Mouse (Mus musculus) layer of hippocampus, adult 2 months (tissue): Measurements from ENCODE around the gene Adam12. TPM values are rescaled to one million over a fixed set of nuclear protein-coding genes. Genes with fewer than 3 reads are reported as not detected.
A peak's percentile ranks its signal among the peaks of the same experiment; 100 is the strongest.

ENCODE experiments used
- DNase-seq, 2 experiments: peaks; one replicate each; pipeline ENCODE4 v3.0.0; 2022; ENCODE audit warnings: low spot score in 2 of 2
- H3K27ac ChIP-seq: fragments of 200-600 bp; 2 replicates; pipeline ENCODE4 v1.8.1; 2022
- H3K4me3 ChIP-seq: fragments of 200-600 bp; 2 replicates; pipeline ENCODE4 v1.8.1; 2022; ENCODE audit warnings: mild to moderate bottlenecking
- CTCF ChIP-seq: fragments of 200-600 bp; conservative IDR thresholded peaks from 2 replicates; pipeline ENCODE4 v1.8.1; 2022; ENCODE audit warnings: antibody characterized with exemption, mild to moderate bottlenecking, moderate library complexity
- total RNA-seq, 2 experiments: library from RNA; stranded (reverse); gene quantifications; 2 replicates each; pipeline ENCODE4 v1.2.3; 2021

Gene Adam12
- total RNA-seq, 2 experiments from 2014 or later = 7.8 to 9.0 TPM

- Histone ChIP-seq H3K4me3 (no peak overlapping the region), H3K27ac (no peak overlapping the region; the same call in 1 of the 2 replicates)
- no peak for TF ChIP-seq CTCF
- DNase-seq = no peak
Observed at GRCm38 (mm10) chr7:134028281-134028830, 203.6 kb downstream of the Adam12 start.

GRCm38 (mm10) chr7:134027020-134027415 lies 204.9 kb downstream of the Adam12 start:
- Histone ChIP-seq H3K27ac (peak overlapping the region; percentile 21; the same call in 1 of the 2 replicates), H3K4me3 (no peak overlapping the region)
- no peak for DNase-seq
- no peak for TF ChIP-seq CTCF

DNA sequence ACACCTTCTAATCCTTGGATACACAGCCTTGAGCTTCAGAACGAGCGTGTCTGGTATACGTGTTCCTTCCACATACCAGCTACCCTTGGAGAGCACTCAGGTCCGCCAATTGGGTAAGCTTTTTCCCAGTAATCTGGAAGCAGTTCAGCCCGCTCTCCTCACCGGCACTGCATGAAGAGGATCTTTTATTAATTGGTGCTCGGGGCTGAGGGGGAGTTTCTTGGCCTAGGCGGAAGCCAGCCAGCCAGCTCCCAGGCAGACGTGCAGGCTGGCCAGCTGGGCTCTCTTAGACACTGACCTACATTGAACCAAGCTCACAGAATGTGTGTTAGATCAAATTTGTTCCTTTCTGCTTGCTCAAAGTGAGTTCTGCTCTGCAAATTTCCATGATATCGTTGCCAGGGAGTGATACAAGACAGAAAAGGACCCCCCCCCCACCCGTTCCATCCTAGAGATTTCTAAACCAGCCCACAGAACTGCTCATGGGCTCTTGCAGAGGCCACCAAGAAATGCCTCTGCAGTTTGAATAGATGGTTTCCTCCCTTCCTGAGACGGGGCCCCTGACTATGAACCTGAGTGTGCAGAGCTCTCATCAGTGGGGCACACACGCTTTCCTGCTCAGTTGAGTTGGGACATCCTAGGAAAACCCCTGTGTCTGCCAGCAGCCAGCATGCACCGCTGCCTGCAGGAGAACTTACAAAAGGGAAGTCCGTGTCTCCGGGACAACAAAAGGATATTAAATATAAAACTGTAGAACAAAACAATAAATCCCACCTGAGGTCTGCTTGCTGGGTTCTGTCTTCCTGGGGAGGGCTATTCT lies 205.5 kb downstream of the Adam12 start:
- Histone ChIP-seq H3K4me3 (no peak overlapping the region), H3K27ac (peak overlapping the region; percentile 48; the same call in 1 of the 2 replicates)
- TF ChIP-seq CTCF = no peak
- DNase-seq = peak; percentile 45 to 67

DNA sequence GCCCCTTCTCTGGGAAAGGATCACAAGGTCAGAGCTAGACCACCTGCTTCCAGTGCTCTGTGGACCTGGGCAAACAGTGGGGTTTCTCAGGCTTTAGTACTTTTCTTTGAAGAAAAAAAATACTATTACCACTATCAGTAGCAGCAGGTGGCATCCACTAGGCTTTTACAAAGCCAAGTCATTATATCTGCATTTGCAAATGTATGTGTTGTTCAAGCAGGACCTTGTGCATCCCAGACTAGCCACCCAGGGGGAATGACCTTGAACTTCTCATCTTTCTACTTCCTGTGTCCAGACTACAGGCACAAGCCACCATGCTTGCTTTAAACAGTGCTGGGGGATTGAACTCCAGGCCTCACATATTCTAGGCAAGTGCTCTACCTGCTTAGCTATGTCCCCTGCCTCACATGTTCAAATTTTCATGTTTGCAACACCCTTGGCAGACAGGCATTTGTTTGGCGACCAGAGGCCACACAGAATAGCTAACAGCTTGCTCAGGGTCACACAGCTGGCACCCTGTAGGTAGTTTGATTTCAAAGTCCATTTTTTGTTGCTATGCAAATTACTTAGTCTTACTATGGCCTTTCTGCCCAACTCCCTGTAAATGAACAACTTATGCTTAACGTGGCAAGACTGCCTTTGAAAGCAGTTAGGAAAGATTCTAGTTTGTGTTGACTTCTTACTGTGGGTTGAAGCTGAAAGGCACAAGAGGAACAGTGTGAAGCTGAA lies 209.6 kb downstream of the Adam12 start:
- H3K4me3 ChIP-seq = no peak overlapping the region
- no peak for DNase-seq

GRCm38 (mm10) chr7:134015226-134015625 lies 216.7 kb downstream of the Adam12 start:
- no peak for TF ChIP-seq CTCF
- DNase-seq = no peak

More for the DNA sequence above, 209.6 kb downstream of the Adam12 start:
- no peak overlapping the region for H3K27ac ChIP-seq
- no peak for TF ChIP-seq CTCF

DNA sequence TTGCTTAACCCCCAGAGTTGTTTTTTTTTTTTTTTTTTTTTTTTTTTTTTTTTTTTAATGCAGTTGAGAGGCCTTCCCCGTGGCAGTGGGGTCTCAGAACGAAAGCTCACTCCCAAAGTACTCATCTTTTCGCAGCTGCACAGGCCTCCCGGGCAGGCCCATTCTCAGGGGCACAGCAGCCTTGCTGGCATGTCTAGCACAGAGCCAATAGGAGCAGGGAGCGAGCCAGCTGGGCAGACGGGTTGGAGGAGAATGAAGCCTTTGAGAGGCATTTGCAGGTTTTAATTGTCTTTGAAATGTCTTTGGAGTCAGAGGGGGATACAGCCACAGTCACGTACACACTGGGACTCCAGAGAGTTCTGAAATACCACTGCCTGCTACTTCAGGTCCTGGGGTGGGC lies 217.2 kb downstream of the Adam12 start:
- H3K27ac ChIP-seq = peak overlapping the region; percentile 18; the same call in 1 of the 2 replicates

More at GRCm38 (mm10) chr7:134015226-134015625, 216.7 kb downstream of the Adam12 start:
- Histone ChIP-seq H3K27ac (peak overlapping the region; percentile 18; the same call in 1 of the 2 replicates), H3K4me3 (no peak overlapping the region)

GRCm38 (mm10) chr7:134009157-134009556 lies 222.8 kb downstream of the Adam12 start:
- no peak overlapping the region for H3K4me3 ChIP-seq
- DNase-seq = no peak
- no peak for TF ChIP-seq CTCF

More for the DNA sequence above, 217.2 kb downstream of the Adam12 start:
- H3K4me3 ChIP-seq = no peak overlapping the region
- TF ChIP-seq CTCF = no peak
- DNase-seq = peak in 1 of 2 experiments; percentile 22

DNA sequence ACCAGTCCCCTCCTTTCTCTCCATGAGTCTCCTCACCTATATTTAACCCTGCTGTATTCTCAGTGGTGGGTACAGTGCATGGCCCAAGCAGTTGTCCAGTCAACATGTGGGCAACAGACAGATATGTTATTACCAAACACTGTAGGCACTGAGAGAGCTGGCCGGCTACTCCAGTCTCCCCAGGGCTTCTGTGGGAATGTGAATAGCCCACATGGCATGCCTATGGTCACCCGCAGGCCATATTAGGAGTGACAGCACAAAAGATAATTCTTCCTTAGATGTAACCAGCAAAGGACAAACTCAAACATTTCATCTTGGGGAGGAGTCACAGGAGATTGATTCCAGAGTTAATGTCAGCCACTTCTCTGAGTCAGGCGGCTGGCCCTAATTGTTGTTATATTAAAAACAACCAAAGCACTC lies 224.0 kb downstream of the Adam12 start:
- H3K27ac ChIP-seq = no peak overlapping the region
- no peak for DNase-seq
- TF ChIP-seq CTCF = no peak

More at GRCm38 (mm10) chr7:134009157-134009556, 222.8 kb downstream of the Adam12 start:
- no peak overlapping the region for H3K27ac ChIP-seq

GRCm38 (mm10) chr7:134001581-134001980 lies 230.4 kb downstream of the Adam12 start:
- no peak overlapping the region for H3K27ac ChIP-seq
- no peak for TF ChIP-seq CTCF
- no peak for DNase-seq
- H3K4me3 ChIP-seq = no peak overlapping the region

More for the DNA sequence above, 224.0 kb downstream of the Adam12 start:
- no peak overlapping the region for H3K4me3 ChIP-seq

GRCm38 (mm10) chr7:133990930-133991329 lies 241.0 kb downstream of the Adam12 start:
- Histone ChIP-seq H3K27ac (no peak overlapping the region), H3K4me3 (no peak overlapping the region)
- DNase-seq = no peak
- TF ChIP-seq CTCF = no peak

- Histone ChIP-seq H3K27ac (no peak overlapping the region), H3K4me3 (no peak overlapping the region)
- TF ChIP-seq CTCF = no peak
- DNase-seq = no peak
Observed at GRCm38 (mm10) chr7:133988356-133988755, 243.6 kb downstream of the Adam12 start.

DNA sequence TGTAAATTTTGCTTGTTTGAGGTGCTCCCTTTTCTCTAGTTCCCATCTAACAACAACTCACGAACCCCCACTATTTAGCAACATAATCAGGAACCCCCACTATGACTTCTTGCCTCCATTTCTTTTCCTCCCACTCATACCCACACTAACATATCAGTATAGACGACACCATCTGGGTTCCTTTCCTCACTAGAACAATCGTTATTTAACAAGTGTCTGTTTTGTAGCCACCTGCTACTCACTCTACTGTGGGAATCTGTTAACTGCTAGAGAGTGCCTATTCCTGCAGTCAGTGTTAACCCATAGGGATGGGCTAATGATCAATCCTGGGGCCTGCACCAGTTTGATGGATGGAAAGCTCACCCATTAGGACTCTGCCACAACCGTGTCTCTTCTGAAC lies 245.7 kb downstream of the Adam12 start:
- no peak overlapping the region for H3K4me3 ChIP-seq
- DNase-seq = peak; percentile 41 to 63
- no peak for TF ChIP-seq CTCF
- 0 out of 2 replicates have a peak overlapping the region, but pooled peaks have one; percentile 50 for H3K27ac ChIP-seq

DNA sequence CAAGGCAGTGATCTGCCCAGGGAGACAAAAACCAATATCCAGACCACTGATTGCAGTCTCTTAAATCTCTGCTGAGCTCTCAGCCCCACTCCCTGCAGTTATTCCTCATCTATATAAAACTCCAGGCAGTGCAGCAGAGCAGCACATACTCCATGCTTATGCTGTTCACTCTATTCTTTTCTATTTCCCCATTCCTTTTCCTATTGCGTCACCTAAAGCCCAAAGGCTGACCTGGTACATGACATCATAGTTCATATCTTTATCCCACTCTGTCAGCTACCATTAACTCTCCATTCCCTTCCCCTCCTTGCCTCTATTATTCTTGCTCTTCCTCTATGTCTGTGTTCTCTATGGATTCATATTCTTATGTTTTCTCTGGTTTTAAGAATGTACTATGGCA lies 246.3 kb downstream of the Adam12 start:
- no peak for TF ChIP-seq CTCF

More for the DNA sequence above, 246.3 kb downstream of the Adam12 start:
- Histone ChIP-seq H3K4me3 (no peak overlapping the region), H3K27ac (peak overlapping the region; percentile 40; the same call in 1 of the 2 replicates)
- DNase-seq = no peak
